Mouse (Mus musculus): ENCODE results near the gene Arid1b.
A peak's percentile ranks its signal among the peaks of the same experiment; 100 is the strongest.

Gene Arid1b

GRCm38 (mm10) chr17:5162525-5162924 is 168.4 kb downstream of the Arid1b start:
- Histone ChIP-seq H3K4me3 (replicated peaks; ENCODE audit: low read length) (no peak overlapping the region), H3K36me3 (ENCODE audit: insufficient read depth, low read length) (no peaks in the 10 kb centered on the region), H3K4me1 (replicated peaks; ENCODE audit: low read depth, low read length) (peaks cover 31% of the 10 kb centered on the region), H3K27me3 (ENCODE audit: insufficient read depth, low read length) (no peaks in the 10 kb centered on the region), H3K9me3 (ENCODE audit: low read length) (no peaks in the 10 kb centered on the region)
- TF ChIP-seq NANOG (IDR thresholded peaks at IDR 0.05; ENCODE audit: borderline replicate concordance, low read length), result no peak
- TF ChIP-seq CTCF (conservative IDR thresholded peaks at IDR 0.05; ENCODE audit: low read length), result no peak
- no peak for TF ChIP-seq POU5F1 (IDR thresholded peaks at IDR 0.05; ENCODE audit: borderline replicate concordance, low read length)

GRCm38 (mm10) chr17:5163251-5163826 is 169.2 kb downstream of the Arid1b start:
- TF ChIP-seq POU5F1 (IDR thresholded peaks at IDR 0.05; ENCODE audit: borderline replicate concordance, low read length) (no peak), NANOG (IDR thresholded peaks at IDR 0.05; ENCODE audit: borderline replicate concordance, low read length) (no peak)
- Histone ChIP-seq H3K9me3 (ENCODE audit: low read length) (no peaks in the 10 kb centered on the region), H3K27me3 (ENCODE audit: insufficient read depth, low read length) (no peaks in the 10 kb centered on the region), H3K4me3 (replicated peaks; ENCODE audit: low read length) (no peak overlapping the region), H3K4me1 (replicated peaks; ENCODE audit: low read depth, low read length) (peaks cover 31% of the 10 kb centered on the region), H3K36me3 (ENCODE audit: insufficient read depth, low read length) (no peaks in the 10 kb centered on the region)

GRCm38 (mm10) chr17:5164794-5165193 is 170.7 kb downstream of the Arid1b start:
- Histone ChIP-seq H3K4me1 (replicated peaks; ENCODE audit: low read depth, low read length) (peaks cover 31% of the 10 kb centered on the region), H3K4me3 (replicated peaks; ENCODE audit: low read length) (peak overlapping the region; percentile 24; the same call in 1 of the 2 replicates), H3K27me3 (ENCODE audit: insufficient read depth, low read length) (no peaks in the 10 kb centered on the region), H3K9me3 (ENCODE audit: low read length) (no peaks in the 10 kb centered on the region), H3K36me3 (ENCODE audit: insufficient read depth, low read length) (no peaks in the 10 kb centered on the region)
- TF ChIP-seq CTCF (conservative IDR thresholded peaks at IDR 0.05; ENCODE audit: low read length), result no peak
- TF ChIP-seq POU5F1 (IDR thresholded peaks at IDR 0.05; ENCODE audit: borderline replicate concordance, low read length), result no peak
- TF ChIP-seq NANOG (IDR thresholded peaks at IDR 0.05; ENCODE audit: borderline replicate concordance, low read length), result no peak

GRCm38 (mm10) chr17:5165201-5165825 is 171.2 kb downstream of the Arid1b start:
- no peaks in the 10 kb centered on the region for H3K9me3 ChIP-seq (ENCODE audit: low read length)
- H3K4me1 ChIP-seq (replicated peaks; ENCODE audit: low read depth, low read length), result peaks cover 31% of the 10 kb centered on the region
- no peaks in the 10 kb centered on the region for H3K36me3 ChIP-seq (ENCODE audit: insufficient read depth, low read length)
- peak overlapping the region; percentile 24; the same call in 1 of the 2 replicates for H3K4me3 ChIP-seq (replicated peaks; ENCODE audit: low read length)
- TF ChIP-seq CTCF (conservative IDR thresholded peaks at IDR 0.05; ENCODE audit: low read length) (no peak), POU5F1 (IDR thresholded peaks at IDR 0.05; ENCODE audit: borderline replicate concordance, low read length) (no peak), NANOG (IDR thresholded peaks at IDR 0.05; ENCODE audit: borderline replicate concordance, low read length) (no peak)
- no peaks in the 10 kb centered on the region for H3K27me3 ChIP-seq (ENCODE audit: insufficient read depth, low read length)

GRCm38 (mm10) chr17:5166175-5166574 is 172.0 kb downstream of the Arid1b start:
- Histone ChIP-seq H3K36me3 (ENCODE audit: insufficient read depth, low read length) (no peaks in the 10 kb centered on the region), H3K27me3 (ENCODE audit: insufficient read depth, low read length) (no peaks in the 10 kb centered on the region), H3K4me3 (replicated peaks; ENCODE audit: low read length) (no peak overlapping the region), H3K4me1 (replicated peaks; ENCODE audit: low read depth, low read length) (peaks cover 31% of the 10 kb centered on the region), H3K9me3 (ENCODE audit: low read length) (no peaks in the 10 kb centered on the region)
- TF ChIP-seq POU5F1 (IDR thresholded peaks at IDR 0.05; ENCODE audit: borderline replicate concordance, low read length), result no peak
- TF ChIP-seq NANOG (IDR thresholded peaks at IDR 0.05; ENCODE audit: borderline replicate concordance, low read length), result no peak
- TF ChIP-seq CTCF (conservative IDR thresholded peaks at IDR 0.05; ENCODE audit: low read length), result no peak

GRCm38 (mm10) chr17:5168046-5168445 is 173.9 kb downstream of the Arid1b start:
- H3K36me3 ChIP-seq (ENCODE audit: insufficient read depth, low read length), result no peaks in the 10 kb centered on the region
- TF ChIP-seq NANOG (IDR thresholded peaks at IDR 0.05; ENCODE audit: borderline replicate concordance, low read length) (no peak), POU5F1 (IDR thresholded peaks at IDR 0.05; ENCODE audit: borderline replicate concordance, low read length) (no peak), CTCF (conservative IDR thresholded peaks at IDR 0.05; ENCODE audit: low read length) (no peak)
- no peaks in the 10 kb centered on the region for H3K27me3 ChIP-seq (ENCODE audit: insufficient read depth, low read length)
- H3K4me3 ChIP-seq (replicated peaks; ENCODE audit: low read length), result no peak overlapping the region
- peaks cover 22% of the 10 kb centered on the region for H3K4me1 ChIP-seq (replicated peaks; ENCODE audit: low read depth, low read length)
- no peaks in the 10 kb centered on the region for H3K9me3 ChIP-seq (ENCODE audit: low read length)

- Histone ChIP-seq H3K27me3 (ENCODE audit: insufficient read depth, low read length) (no peaks in the 10 kb centered on the region), H3K9me3 (ENCODE audit: low read length) (no peaks in the 10 kb centered on the region), H3K36me3 (ENCODE audit: insufficient read depth, low read length) (no peaks in the 10 kb centered on the region), H3K4me1 (replicated peaks; ENCODE audit: low read depth, low read length) (peaks cover 16% of the 10 kb centered on the region), H3K4me3 (replicated peaks; ENCODE audit: low read length) (no peak overlapping the region)
- TF ChIP-seq NANOG (IDR thresholded peaks at IDR 0.05; ENCODE audit: borderline replicate concordance, low read length) (no peak), CTCF (conservative IDR thresholded peaks at IDR 0.05; ENCODE audit: low read length) (no peak), POU5F1 (IDR thresholded peaks at IDR 0.05; ENCODE audit: borderline replicate concordance, low read length) (no peak)
These were observed 174.5 kb downstream of the Arid1b start for GRCm38 (mm10) chr17:5168640-5169039.

GRCm38 (mm10) chr17:5170321-5170720 is 176.2 kb downstream of the Arid1b start:
- Histone ChIP-seq H3K4me1 (replicated peaks; ENCODE audit: low read depth, low read length) (peaks cover 2% of the 10 kb centered on the region), H3K27me3 (ENCODE audit: insufficient read depth, low read length) (no peaks in the 10 kb centered on the region), H3K36me3 (ENCODE audit: insufficient read depth, low read length) (no peaks in the 10 kb centered on the region), H3K9me3 (ENCODE audit: low read length) (no peaks in the 10 kb centered on the region), H3K4me3 (replicated peaks; ENCODE audit: low read length) (no peak overlapping the region)
- TF ChIP-seq POU5F1 (IDR thresholded peaks at IDR 0.05; ENCODE audit: borderline replicate concordance, low read length), result no peak
- TF ChIP-seq CTCF (conservative IDR thresholded peaks at IDR 0.05; ENCODE audit: low read length), result no peak
- no peak for TF ChIP-seq NANOG (IDR thresholded peaks at IDR 0.05; ENCODE audit: borderline replicate concordance, low read length)

All from E14TG2a.4 (cell line).